ENCODE assay signal across 13 mouse cellular contexts in the genomic region with DNA sequence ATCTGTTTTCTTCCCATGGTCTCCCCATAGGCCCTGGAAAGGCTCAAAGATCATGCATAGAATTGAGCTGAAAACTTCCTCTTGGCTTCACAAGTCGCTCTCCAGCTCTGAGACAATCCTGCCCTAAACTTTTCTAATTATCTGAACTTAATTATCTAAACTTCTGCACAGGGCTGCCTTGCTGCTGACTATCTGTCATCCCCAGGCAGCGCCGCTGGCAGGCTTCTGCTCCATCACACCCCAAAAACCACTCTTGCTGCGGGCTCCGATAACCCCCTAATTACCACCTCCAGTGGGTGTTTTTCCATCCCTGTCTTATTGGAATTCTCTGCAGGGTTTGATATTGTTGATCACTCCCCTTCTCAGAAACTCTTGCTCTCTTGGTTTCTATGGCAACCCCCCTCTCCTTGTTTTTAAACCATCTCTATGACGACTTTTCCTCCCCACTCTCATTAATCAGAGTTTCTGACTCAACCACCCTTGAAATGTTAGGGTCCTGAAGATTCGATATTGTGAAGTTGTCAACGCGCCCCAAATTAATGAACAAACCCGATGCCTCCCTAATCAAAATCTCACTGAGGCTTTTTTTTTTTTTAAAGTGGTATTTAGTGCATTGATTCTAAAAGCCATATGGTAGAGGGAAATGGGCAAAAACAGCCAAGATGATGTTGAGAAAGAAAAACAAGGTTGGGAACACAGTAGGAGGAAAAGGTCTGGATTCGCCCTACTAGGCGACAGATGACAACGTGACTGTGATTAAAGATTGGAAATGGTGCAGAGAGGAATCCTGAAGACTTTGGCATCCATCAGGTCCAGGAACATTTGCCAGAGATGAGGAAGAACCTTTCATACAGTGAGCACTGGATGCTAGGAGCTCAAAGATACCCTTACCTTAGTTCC. TPM values are rescaled to one million over a fixed set of nuclear protein-coding genes. Genes with fewer than 3 reads are reported as not detected.
DNase-seq lines count a peak whose midpoint lies in the region; ATAC-seq and TF ChIP-seq lines count a peak whose summit lies in the region.
"Had no signal": no experiment of that assay in that cellular context is flagged by ENCODE, and none has a peak within 500 bp of the region (broad histone marks: within the 10 kb centered on the region; RNA-seq: fewer than 3 reads in every experiment).

No protein-coding gene starts in this region.

- H3K36me3 ChIP-seq in liver, embryonic 14.5 days (replicated peaks; ENCODE audit: control insufficient read depth, insufficient read depth, low read depth): no peaks in the 10 kb centered on the region
- H3K36me3 ChIP-seq in liver, embryonic 12.5 days: no peaks in the 10 kb centered on the region
- H3K36me3 ChIP-seq in forebrain, embryonic 13.5 days (ENCODE audit: poor library complexity, severe bottlenecking): no peaks in the 10 kb centered on the region
- H3K36me3 ChIP-seq in hindbrain, embryonic 16.5 days (ENCODE audit: control insufficient read depth, insufficient read depth, low read length): no peaks in the 10 kb centered on the region
- no peaks in the 10 kb centered on the region for H3K36me3 ChIP-seq in intestine, embryonic 15.5 days
- H3K36me3 ChIP-seq: heart, embryonic 10.5 days had no signal

- H3K27ac ChIP-seq in liver, embryonic 14.5 days: no peak overlapping the region
- H3K27ac ChIP-seq in liver, embryonic 12.5 days: no peak overlapping the region
- peak overlapping the region; percentile 72 for H3K27ac ChIP-seq in forebrain, embryonic 13.5 days
- peak overlapping the region; percentile 37 for H3K27ac ChIP-seq in hindbrain, embryonic 16.5 days (ENCODE audit: low read depth, low read length)
- no peak overlapping the region for H3K27ac ChIP-seq in intestine, embryonic 15.5 days
- H3K27ac ChIP-seq: gastrocnemius, adult 2 months; heart, embryonic 10.5 days had no signal

- no peak overlapping the region for H3K4me3 ChIP-seq in liver, embryonic 14.5 days (ENCODE audit: insufficient read depth in 1 of 2, low read depth in 2 of 2, low read length in 2 of 2)
- no peak overlapping the region for H3K4me3 ChIP-seq in liver, embryonic 12.5 days
- no peak overlapping the region for H3K4me3 ChIP-seq in forebrain, embryonic 13.5 days
- no peak overlapping the region for H3K4me3 ChIP-seq in hindbrain, embryonic 16.5 days (ENCODE audit: low read length)
- no peak overlapping the region for H3K4me3 ChIP-seq in intestine, embryonic 15.5 days (replicated peaks)
- H3K4me3 ChIP-seq: erythroblast, embryonic 14.5 days; gastrocnemius, adult 2 months; heart, embryonic 10.5 days had no signal

- peaks cover 3% of the 10 kb centered on the region; the same call in 1 of the 2 replicates for H3K27me3 ChIP-seq in liver, embryonic 14.5 days (ENCODE audit: control insufficient read depth, insufficient read depth, low read length)
- peaks cover 37% of the 10 kb centered on the region for H3K27me3 ChIP-seq in liver, embryonic 12.5 days (replicated peaks)
- H3K27me3 ChIP-seq in forebrain, embryonic 13.5 days: peaks cover 15% of the 10 kb centered on the region; the same call in 1 of the 2 replicates
- H3K27me3 ChIP-seq in hindbrain, embryonic 16.5 days (replicated peaks; ENCODE audit: control insufficient read depth, insufficient read depth, low read length): no peaks in the 10 kb centered on the region
- H3K27me3 ChIP-seq in intestine, embryonic 15.5 days (replicated peaks): no peaks in the 10 kb centered on the region

- H3K4me1 ChIP-seq in liver, embryonic 14.5 days (replicated peaks; ENCODE audit: control insufficient read depth in 2 of 2, insufficient read depth in 2 of 2, low read length in 1 of 2): 0 out of 4 replicates have a peak, but pooled peaks cover 0 to 2% of the 10 kb centered on the region in 2 experiments
- 0 out of 2 replicates have a peak, but pooled peaks cover 3% of the 10 kb centered on the region for H3K4me1 ChIP-seq in liver, embryonic 12.5 days
- peaks cover 54% of the 10 kb centered on the region for H3K4me1 ChIP-seq in forebrain, embryonic 13.5 days
- H3K4me1 ChIP-seq in hindbrain, embryonic 16.5 days (ENCODE audit: control insufficient read depth, insufficient read depth, low read depth, low read length): peaks cover 33% of the 10 kb centered on the region
- no peaks in the 10 kb centered on the region for H3K4me1 ChIP-seq in intestine, embryonic 15.5 days (replicated peaks)

- H3K4me2 ChIP-seq in liver, embryonic 14.5 days (ENCODE audit: low read depth): no peak overlapping the region
- H3K4me2 ChIP-seq in liver, embryonic 12.5 days: no peak overlapping the region
- no peak overlapping the region for H3K4me2 ChIP-seq in forebrain, embryonic 13.5 days
- H3K4me2 ChIP-seq in hindbrain, embryonic 16.5 days (ENCODE audit: low read length): no peak overlapping the region
- no peak overlapping the region for H3K4me2 ChIP-seq in intestine, embryonic 15.5 days (replicated peaks)

- 56% methylated on average over 13 of the region's 13 CpGs for WGBS in liver, embryonic 14.5 days (ENCODE audit: insufficient replicate concordance)
- 53% methylated on average over 13 of the region's 13 CpGs for WGBS in liver, embryonic 12.5 days (ENCODE audit: insufficient replicate concordance)
- 38% methylated on average over 13 of the region's 13 CpGs for WGBS in forebrain, embryonic 13.5 days
- WGBS in hindbrain, embryonic 16.5 days: 43% methylated on average over 13 of the region's 13 CpGs
- WGBS in intestine, embryonic 15.5 days: 76% methylated on average over 13 of the region's 13 CpGs

- TF ChIP-seq EP300 in liver, embryonic 14.5 days (IDR thresholded peaks at IDR 0.05; ENCODE audit: low read depth): no peak

- no peak overlapping the region for H3K9ac ChIP-seq in liver, embryonic 14.5 days (replicated peaks)
- no peak overlapping the region for H3K9ac ChIP-seq in liver, embryonic 12.5 days
- no peak overlapping the region for H3K9ac ChIP-seq in forebrain, embryonic 13.5 days
- no peak overlapping the region for H3K9ac ChIP-seq in hindbrain, embryonic 16.5 days (ENCODE audit: low read depth, low read length)
- no peak overlapping the region for H3K9ac ChIP-seq in intestine, embryonic 15.5 days

- peak; percentile 18; the same call in 1 of the 2 replicates for ATAC-seq in liver, embryonic 14.5 days (ENCODE audit: insufficient read depth)
- no peak for ATAC-seq in liver, embryonic 12.5 days
- ATAC-seq in forebrain, embryonic 13.5 days: peak; percentile 41
- ATAC-seq in hindbrain, embryonic 16.5 days: no peak
- ATAC-seq in intestine, embryonic 15.5 days: no peak

- no peaks in the 10 kb centered on the region for H3K9me3 ChIP-seq in liver, embryonic 14.5 days (ENCODE audit: control insufficient read depth, low read length)
- H3K9me3 ChIP-seq in liver, embryonic 12.5 days (replicated peaks): no peaks in the 10 kb centered on the region
- no peaks in the 10 kb centered on the region for H3K9me3 ChIP-seq in forebrain, embryonic 13.5 days (replicated peaks)
- no peaks in the 10 kb centered on the region for H3K9me3 ChIP-seq in hindbrain, embryonic 16.5 days (ENCODE audit: control insufficient read depth, low read length)
- H3K9me3 ChIP-seq in intestine, embryonic 15.5 days: no peaks in the 10 kb centered on the region
- H3K9me3 ChIP-seq: heart, embryonic 10.5 days had no signal

- no peak for DNase-seq in liver, embryonic 14.5 days (ENCODE audit: low read depth in 3 of 3, low spot score in 3 of 3)
- DNase-seq in thymus, adult 18-20 months: no peak
- no peak for DNase-seq in testis, postnatal 10 days (ENCODE audit: low spot score)
- DNase-seq: adrenal gland, adult 8-10 months; gastrocnemius, adult 2 months; heart, postnatal 36 days; kidney, adult 8-10 months had no signal

- no peak for TF ChIP-seq CTCF in liver, embryonic 14.5 days (IDR thresholded peaks at IDR 0.05; ENCODE audit: low read depth)

RNA-seq across cellular contexts. Expression of a gene that starts 29.6 kb away (rescaled TPM):
- 12.8 and 21.0 TPM in 2 replicates for polyA plus RNA-seq in liver, embryonic 14.5 days (2012; rRNA removed)
- 10.5 and 11.6 TPM in 2 replicates for polyA plus RNA-seq in liver, embryonic 14.5 days (2014; fragmentation: Nextera tagmentation; extraction: Ambion mirVana)
- polyA plus RNA-seq in liver, embryonic 12.5 days (2016; fragmentation: Nextera tagmentation; extraction: Ambion mirVana): 79.0 and 80.8 TPM in 2 replicates
- polyA plus RNA-seq in forebrain, embryonic 13.5 days (2015; fragmentation: Nextera tagmentation; extraction: Ambion mirVana): 6,508 and 7,407 TPM in 2 replicates
- 6,388 and 6,390 TPM in 2 replicates for polyA plus RNA-seq in hindbrain, embryonic 16.5 days (2015; fragmentation: Nextera tagmentation; extraction: Ambion mirVana)
- 428 and 457 TPM in 2 replicates for polyA plus RNA-seq in intestine, embryonic 15.5 days (2015; fragmentation: Nextera tagmentation; extraction: Ambion mirVana)

RNA-seq across cellular contexts. Expression of a gene that starts 40.8 kb away (rescaled TPM):
- polyA plus RNA-seq in liver, embryonic 14.5 days (2012; rRNA removed): 5.7 and 7.1 TPM in 2 replicates
- polyA plus RNA-seq in liver, embryonic 14.5 days (2014; fragmentation: Nextera tagmentation; extraction: Ambion mirVana): 7.1 and 8.0 TPM in 2 replicates
- 12.3 and 13.4 TPM in 2 replicates for polyA plus RNA-seq in liver, embryonic 12.5 days (2016; fragmentation: Nextera tagmentation; extraction: Ambion mirVana)
- polyA plus RNA-seq in forebrain, embryonic 13.5 days (2015; fragmentation: Nextera tagmentation; extraction: Ambion mirVana): 161 and 187 TPM in 2 replicates
- polyA plus RNA-seq in hindbrain, embryonic 16.5 days (2015; fragmentation: Nextera tagmentation; extraction: Ambion mirVana): 288 and 298 TPM in 2 replicates
- polyA plus RNA-seq in intestine, embryonic 15.5 days (2015; fragmentation: Nextera tagmentation; extraction: Ambion mirVana): 39.2 and 40.9 TPM in 2 replicates

Comparison
In these comparisons a context has a peak if more than half of its experiments do, and no peak if none do; other contexts are left out.
1. ATAC-seq: peak in liver, embryonic 14.5 days (single experiment) and forebrain, embryonic 13.5 days (single experiment); none in liver, embryonic 12.5 days (single experiment), hindbrain, embryonic 16.5 days (single experiment) and intestine, embryonic 15.5 days (single experiment).
2. H3K27ac ChIP-seq: peak in forebrain, embryonic 13.5 days (single experiment) and hindbrain, embryonic 16.5 days (single experiment); none in liver, embryonic 14.5 days (single experiment), liver, embryonic 12.5 days (single experiment) and intestine, embryonic 15.5 days (single experiment).
3. RNA of a gene that starts 29.6 kb away (polyA plus RNA-seq): 6,508 to 7,407 TPM in forebrain, embryonic 13.5 days and 6,388 to 6,390 TPM in hindbrain, embryonic 16.5 days; 428 to 457 TPM in intestine, embryonic 15.5 days, 79.0 to 80.8 TPM in liver, embryonic 12.5 days and 10.5 to 21.0 TPM in liver, embryonic 14.5 days; every median in the first group is over 10 times any median in the second.